Mouse (Mus musculus) adipocyte (in vitro differentiated cells): ENCODE results near the gene Cldn9.

Source experiments
- DNase-seq: peaks from one replicate; pipeline ENCODE4 v3.0.0-alpha.2; 2016; ENCODE audit warnings: low spot score

Cldn9 gene

GRCm38 (mm10) chr17:23645894-23646293 lies 37.9 kb downstream of the Cldn9 start:
- no peak for DNase-seq

GRCm38 (mm10) chr17:23644613-23645495 lies 39.0 kb downstream of the Cldn9 start, which contains the start of gene Mmp25:
Gene Mmp25, minus strand, starts transcription at chr17:23645277.
- DNase-seq, result no peak
